25 mouse cellular contexts compared by ENCODE assay signal in the genomic region with DNA sequence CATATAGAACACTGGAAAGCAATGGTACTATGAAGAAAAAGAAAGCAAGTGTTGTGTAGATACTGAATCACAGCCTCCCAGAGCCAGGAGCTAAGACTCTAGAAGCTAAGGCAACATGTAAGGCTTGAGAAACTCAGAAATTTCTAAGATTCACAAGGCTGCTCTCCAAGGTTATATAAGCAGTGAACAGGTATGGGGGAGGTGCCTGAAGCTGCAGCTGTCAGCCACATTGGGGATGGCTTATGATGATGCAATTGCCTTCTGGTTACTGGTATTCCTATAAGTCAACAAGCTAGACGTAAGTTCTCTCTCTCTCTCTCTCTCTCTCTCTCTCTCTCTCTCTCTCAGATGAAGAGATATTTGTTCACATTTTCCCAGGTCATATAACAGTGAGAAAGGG. TPM values are rescaled to one million over a fixed set of nuclear protein-coding genes. Genes with fewer than 3 reads are reported as not detected.
A peak's percentile ranks its signal among the peaks of the same experiment; 100 is the strongest.
DNase-seq lines count a peak whose midpoint lies in the region; TF ChIP-seq lines count a peak whose summit lies in the region.
"Had no signal": no experiment of that assay in that cellular context is flagged by ENCODE, and none has a peak within 500 bp of the region (broad histone marks: within the 10 kb centered on the region; RNA-seq: fewer than 3 reads in every experiment).

No protein-coding gene starts in this region.

- TF ChIP-seq CTCF in gastrocnemius, adult 2 months (IDR thresholded peaks at IDR 0.05): no peak

- DNase-seq in gastrocnemius, adult 2 months: no peak
- no peak for DNase-seq in gastrocnemius, adult 18-20 months (ENCODE audit: low spot score)
- peak; percentile 48 for DNase-seq in layer of hippocampus, adult 9-11 months
- DNase-seq in layer of hippocampus, postnatal 10 days (ENCODE audit: low spot score in 2 of 2): no peak
- peak; percentile 48 for DNase-seq in thymus, postnatal 14 days
- no peak for DNase-seq in thymus, postnatal 25 days
- no peak for DNase-seq in spleen, postnatal 4 days (ENCODE audit: low spot score in 2 of 2)
- DNase-seq: adrenal gland, postnatal 25 days; cerebellum, adult 9-10 months; gastrocnemius, postnatal 36 days; kidney, adult 9 months; kidney, postnatal 14 days; layer of hippocampus, postnatal 36 days; liver, embryonic 13.5 days; midbrain, embryonic 14.5 days; retina, postnatal 1 day had no signal

- no peak overlapping the region for H3K4me3 ChIP-seq in gastrocnemius, adult 2 months
- H3K4me3 ChIP-seq: embryonic facial prominence, embryonic 10.5 days; forebrain, embryonic 15.5 days; heart, embryonic 10.5 days; hindbrain, embryonic 10.5 days; intestine, embryonic 15.5 days; limb, embryonic 13.5 days; liver, embryonic 13.5 days; megakaryocyte, embryonic 14.5 days; neural tube, embryonic 12.5 days; stomach, embryonic 15.5 days had no signal

- intact Hi-C loops in gastrocnemius, adult 2 months (cut with DNase I): no loop called here

- peak overlapping the region; percentile 28; the same call in 1 of the 2 replicates for H3K27ac ChIP-seq in gastrocnemius, adult 2 months
- H3K27ac ChIP-seq: embryonic facial prominence, embryonic 10.5 days; forebrain, embryonic 15.5 days; heart, embryonic 10.5 days; hindbrain, embryonic 10.5 days; intestine, embryonic 15.5 days; limb, embryonic 13.5 days; liver, embryonic 13.5 days; neural tube, embryonic 12.5 days; stomach, embryonic 15.5 days had no signal

RNA-seq across cellular contexts. Expression of gene Creb1, which starts 9.3 kb away (rescaled TPM):
- total RNA-seq in gastrocnemius, adult 2 months (2021): 10 to 100 TPM; 19.5 to 25.3 TPM
- total RNA-seq in gastrocnemius, adult 18-20 months (2021): 10 to 100 TPM; 18.4 to 20.3 TPM
- total RNA-seq in layer of hippocampus, postnatal 10 days (2021): 10 to 100 TPM; 34.1 to 47.5 TPM

Comparison
In these comparisons a context has a peak if more than half of its experiments do, and no peak if none do; other contexts are left out.
1. DNase-seq: peak in layer of hippocampus, adult 9-11 months (single experiment) and thymus, postnatal 14 days (single experiment); none in gastrocnemius, adult 2 months (single experiment), gastrocnemius, adult 18-20 months (single experiment), layer of hippocampus, postnatal 10 days (0 of 2), thymus, postnatal 25 days (single experiment) and spleen, postnatal 4 days (0 of 2).